Mouse (Mus musculus) right cerebral cortex, postnatal 10 days (tissue): ENCODE results near the gene Ldlr.
"Not testable (repeated sequence)": the region's sequence is repeated elsewhere in the genome, so short reads cannot be mapped to it uniquely, and the experiment has no call there.

Source experiments
- DNase-seq, 2 experiments: peaks; one replicate each; pipeline ENCODE4 v3.0.0; 2021; ENCODE audit warnings: low spot score in 2 of 2

The Ldlr gene

DNA sequence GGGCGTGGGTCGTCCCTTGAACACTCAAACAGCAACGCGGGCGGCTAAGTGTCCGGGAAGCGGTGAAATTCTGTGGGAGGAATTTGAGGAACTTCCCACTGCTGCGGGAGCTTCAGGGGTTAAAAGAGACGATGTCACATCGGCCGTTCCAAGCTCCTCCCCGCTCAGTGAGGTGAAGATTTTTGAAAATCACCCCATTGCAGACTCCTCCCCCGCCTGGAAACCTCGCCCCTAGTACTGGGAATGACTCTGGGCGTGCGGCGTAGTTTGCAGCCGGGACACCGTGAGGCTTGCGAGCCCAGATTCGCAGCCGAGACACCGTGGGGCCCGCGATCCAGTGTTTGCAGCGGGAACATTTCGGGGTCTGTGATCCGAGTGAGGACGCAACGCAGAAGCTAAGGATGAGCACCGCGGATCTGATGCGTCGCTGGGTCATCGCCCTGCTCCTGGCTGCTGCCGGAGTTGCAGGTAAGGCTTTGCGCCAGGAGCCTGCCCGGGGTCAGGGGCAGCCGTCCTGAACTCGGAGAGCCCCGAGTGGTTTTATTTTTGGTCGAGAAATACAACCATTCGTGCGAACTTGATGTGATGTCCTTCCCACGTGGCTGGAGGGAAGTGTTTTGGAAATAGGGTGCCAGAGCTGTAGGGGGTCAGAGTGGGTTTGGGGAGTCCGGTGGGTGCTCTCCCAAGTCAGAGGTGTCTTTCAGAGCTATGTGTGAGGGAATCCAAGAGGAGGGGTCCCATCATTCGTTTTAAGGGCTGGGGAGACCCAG lies at the start of gene Ldlr:
Gene Ldlr (plus strand): TSS at position 107 of the 770 bp plus-strand sequence.
- DNase-seq: peak; percentile 92 to 93

DNA sequence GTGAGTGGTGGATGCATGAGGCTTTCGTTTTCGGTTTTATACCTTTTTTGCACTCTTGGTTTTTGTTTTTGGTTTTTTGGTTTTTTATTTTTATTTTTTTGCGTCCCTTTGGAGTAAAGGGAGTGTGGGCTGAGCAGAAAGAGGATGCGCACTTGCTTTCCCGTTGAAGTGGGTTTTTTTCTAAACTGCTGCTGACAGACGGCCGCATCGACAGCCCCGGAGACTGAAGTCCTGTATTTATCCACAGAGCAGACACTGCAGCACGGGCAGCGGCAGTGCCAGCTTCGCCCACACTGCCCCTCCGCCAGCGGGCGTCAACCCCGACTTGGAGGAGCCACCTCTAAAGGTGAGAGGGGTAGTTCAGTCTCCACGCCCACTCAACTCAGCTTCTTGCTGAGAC lies 45.6 kb upstream of the Ldlr start:
- DNase-seq: no peak

DNA sequence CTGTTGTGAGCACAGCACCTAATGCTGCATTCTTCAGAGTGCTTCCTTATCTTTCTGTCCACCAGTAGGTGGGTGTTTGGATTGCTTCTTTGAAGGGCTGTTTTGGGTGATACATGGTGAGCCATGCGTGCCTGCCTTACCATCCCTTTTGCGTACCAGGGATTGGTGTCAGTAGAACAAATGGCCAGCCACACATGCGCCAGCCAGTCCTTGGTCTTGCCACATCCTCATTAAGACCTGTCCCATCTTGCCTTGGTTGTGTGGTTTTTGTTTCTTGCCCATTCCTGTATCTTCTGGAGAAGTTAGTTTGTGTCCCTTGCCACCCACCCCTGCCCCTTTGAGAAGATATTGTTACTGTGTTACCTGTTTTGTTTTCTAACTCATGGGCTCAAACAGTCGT lies 42.8 kb upstream of the Ldlr start:
- no peak for DNase-seq

DNA sequence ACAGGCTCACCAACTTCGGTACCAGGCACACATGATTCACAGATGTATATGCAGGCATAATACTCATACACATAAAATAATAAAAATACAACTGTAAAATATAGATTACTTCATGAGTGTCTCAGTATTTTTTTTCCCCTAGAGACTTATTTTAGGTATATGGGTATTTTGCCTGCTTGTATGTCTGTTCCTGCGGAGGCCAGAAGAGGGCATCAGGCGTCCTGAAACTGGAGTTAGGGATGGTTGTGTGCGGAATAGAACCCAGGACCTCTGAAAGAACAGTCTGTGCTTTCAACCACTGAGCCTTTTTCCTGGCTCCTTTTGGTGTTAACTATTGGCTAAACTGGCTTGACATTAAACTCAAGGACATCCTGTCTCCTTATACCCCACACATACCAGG lies 40.5 kb upstream of the Ldlr start:
- DNase-seq: no peak

DNA sequence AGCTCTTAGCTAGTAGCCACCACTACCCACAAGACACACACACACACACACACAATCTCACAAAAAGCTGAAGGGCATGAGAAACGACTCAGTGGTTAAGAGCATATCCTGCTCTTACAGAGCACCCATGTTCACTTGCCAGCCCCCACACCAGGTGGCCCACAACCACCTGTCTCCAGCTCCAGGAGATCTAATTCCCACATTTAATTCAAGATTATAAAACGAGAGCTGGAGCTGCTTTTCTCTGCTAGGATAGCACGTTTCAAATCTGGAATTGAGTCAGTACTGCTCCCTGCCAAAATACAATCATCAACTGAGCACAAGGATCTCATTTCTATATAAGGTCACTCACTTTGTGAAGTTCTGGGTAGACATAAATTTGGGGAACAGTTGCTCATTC lies 39.4 kb upstream of the Ldlr start:
- DNase-seq: no peak

DNA sequence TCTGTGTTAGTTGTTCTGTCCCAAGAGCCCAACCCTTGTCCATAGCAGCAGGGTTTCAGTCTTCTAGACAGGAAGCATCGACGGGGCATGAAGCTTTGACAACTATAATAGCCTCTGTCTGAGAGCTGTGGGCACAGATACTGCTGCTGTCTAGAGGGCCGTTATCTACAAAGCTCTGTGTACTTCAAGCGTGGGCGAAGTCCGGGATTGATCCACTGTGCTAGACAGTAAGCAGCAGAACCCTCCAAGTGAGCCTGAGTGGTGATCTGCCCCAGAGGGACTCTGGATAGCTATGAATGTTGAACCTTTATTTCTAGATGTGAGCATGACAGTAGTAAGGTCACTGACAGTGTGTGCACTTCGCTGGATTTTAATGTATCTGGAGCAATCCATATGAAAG lies 34.7 kb upstream of the Ldlr start:
- DNase-seq: no peak

DNA sequence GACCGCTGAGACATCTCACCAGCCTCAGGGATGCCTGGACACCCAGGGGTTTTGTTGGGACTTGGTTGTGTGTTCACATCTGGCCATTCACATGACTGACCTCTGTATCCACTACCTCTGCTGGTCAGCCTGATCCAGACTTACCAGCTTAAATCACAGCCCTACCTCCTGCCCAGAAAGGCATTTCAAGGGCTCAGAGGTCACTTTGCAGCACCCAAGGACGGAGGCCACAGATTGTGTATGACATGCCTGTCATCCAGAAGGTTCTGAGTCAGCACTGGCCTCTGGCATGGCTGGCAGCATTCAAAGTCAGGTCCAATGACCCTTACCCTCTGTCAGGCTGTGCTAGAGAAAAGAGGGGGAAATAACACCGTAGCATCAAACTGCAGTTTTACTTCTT lies 33.3 kb upstream of the Ldlr start:
- DNase-seq: no peak

DNA sequence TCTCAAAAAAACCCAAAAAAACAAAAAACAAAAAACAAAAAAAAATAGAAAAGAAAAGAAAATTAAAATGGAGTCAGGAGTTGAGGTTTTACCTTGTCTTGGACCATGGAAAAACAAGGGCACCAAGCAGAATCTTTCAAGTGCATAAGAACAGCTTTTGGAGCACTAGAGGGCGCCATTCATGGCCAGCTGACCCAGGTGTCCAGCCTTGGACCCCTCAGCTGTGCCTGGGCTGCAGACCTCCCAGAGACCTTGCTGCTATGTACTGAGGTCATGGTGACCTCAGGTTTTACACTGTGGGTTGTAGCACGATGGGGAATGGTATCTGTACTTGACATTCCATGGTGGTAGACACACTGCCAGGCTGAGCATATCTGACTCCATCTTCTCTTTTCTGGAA lies 31.4 kb upstream of the Ldlr start:
- DNase-seq: no peak

DNA sequence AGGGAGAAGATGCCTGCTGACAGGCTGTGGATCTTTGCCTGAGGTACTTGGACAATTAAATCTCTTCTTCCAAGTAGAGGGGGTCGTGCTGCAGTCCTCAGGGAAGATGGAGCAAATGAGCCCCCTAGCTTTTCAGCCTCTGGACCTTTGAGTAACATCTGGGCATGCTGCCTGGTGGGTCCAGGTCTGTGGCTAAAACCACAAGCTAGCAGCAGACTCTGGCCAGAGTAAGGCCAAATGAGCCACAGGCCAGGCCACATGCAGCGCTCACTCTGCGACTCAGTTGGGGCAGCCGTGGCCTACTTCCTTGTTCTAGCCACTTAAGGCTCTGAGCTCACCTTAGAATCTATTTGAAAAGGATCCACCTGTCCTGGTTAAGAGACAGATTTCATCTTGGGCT lies 30.8 kb upstream of the Ldlr start:
- DNase-seq: no peak

DNA sequence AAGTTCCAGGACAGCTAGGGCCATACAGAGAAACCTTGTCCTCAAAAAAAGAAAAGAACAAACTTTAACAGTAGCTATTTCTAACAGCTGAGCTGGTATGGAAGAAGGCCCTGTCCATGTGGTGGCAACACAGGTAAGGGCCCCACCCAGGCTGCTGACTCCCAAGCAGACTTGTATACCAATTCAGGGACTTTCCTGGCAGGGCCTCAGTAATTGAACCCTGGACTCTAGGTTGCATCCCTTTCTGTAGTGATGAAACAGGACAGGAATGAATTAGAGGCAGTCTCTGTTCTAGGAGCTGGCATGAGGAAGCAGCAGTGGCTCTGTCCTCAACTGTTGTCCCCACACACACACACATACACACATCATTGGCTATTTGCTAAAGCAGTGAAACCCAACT lies 29.2 kb upstream of the Ldlr start:
- DNase-seq: no peak

DNA sequence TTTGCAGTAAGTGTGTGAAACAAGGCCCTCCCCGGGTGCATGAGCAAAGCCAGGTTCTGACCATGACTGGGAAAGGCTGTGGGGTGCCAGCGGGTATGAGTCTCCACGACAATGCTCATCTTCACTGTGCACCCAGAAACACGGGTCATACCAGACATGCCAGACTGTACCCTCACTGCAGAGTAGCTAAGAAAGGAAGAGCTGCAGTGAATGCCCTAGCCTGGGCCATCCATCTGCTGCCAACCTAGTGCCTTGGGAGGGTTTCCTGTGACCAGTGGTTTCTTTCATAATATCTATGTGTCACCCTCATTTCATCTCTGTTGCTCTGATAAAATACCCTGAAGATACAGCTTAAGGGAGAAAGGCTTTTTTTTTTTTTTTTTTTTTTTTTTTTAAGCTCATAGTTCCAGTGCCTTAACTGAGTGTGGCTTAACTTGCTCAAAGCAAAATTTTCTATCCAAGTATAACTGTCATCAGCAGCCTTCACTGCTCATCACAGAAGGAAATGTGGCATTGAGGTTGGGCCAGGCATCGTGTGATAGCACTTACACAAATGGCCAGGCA lies 28.0 kb upstream of the Ldlr start:
- no peak for DNase-seq

DNA sequence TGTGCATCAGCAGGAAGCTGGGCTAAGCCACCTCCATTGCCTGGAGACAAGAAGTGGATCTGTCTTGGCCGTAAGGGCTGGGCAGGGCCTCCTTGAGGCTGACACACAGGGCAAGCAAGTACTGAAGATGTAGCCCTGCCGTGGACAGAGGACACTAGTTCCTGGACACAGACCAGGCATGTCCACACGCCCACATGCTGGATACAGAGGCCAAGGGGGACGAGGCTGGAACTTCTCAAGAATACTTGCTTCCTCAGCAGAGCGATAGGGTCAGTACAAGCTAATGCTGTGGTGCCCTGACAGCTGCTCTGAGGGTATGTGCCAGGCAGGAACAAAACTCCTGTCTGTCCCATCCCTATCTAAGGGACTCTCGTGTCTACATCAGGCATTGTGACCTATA lies 26.2 kb upstream of the Ldlr start:
- no peak for DNase-seq

DNA sequence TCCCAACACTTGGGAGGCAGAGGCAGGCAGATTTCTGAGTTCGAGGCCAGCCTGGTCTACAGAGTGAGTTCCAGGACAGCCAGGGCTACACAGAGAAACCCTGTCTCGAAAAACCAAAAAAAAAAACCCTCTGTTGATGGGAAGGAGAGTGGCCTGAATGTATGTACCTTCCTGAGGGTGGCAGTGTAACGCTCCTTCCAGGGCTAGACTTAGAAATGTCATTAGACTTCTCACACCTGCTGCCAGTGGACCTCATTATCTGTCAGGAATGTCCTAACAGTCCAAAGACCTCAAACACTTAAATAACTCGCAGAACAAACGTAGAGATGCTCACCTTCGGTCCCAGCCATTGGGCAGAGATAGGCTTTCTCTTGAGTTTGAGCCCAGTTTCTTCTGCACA lies 24.0 kb upstream of the Ldlr start:
- DNase-seq: not testable (repeated sequence)

DNA sequence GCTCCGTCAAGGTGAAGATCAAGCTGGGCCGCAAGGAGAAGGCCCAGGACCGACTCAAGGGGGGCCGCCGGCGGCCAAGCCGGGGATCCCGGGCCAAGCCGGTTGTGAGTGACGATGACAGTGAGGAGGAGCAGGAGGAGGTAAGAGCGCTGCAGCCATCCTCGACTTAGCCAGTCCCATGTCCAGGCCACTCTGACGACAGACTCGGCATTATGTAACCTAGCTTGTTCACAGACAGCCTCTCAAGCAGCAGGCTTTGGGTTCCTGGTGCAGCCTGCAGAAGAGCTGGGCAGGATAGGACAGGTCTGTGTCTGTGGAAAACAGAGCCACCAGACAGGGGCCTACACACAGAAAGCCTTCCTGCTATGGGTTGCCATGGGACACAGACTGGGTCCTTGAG lies 22.2 kb upstream of the Ldlr start:
- DNase-seq: no peak

DNA sequence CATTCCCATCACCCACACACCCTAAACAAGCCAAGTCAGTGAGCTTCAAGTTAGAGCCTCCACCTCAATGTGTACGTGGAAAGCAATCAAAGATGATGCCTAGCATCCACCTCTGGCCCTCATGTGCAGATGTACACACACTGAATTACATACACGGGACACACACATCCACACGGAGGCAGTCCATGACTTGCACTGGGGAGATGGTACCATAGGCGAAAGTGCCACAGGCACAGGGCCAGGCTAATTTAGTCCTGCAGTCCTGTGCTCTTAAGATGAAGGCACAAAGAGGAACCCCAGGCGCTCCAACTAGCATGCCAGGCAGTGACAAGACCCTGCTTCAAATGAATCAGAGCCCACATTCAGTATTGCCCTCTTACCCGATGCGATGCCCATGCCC lies 19.8 kb upstream of the Ldlr start:
- DNase-seq: no peak

DNA sequence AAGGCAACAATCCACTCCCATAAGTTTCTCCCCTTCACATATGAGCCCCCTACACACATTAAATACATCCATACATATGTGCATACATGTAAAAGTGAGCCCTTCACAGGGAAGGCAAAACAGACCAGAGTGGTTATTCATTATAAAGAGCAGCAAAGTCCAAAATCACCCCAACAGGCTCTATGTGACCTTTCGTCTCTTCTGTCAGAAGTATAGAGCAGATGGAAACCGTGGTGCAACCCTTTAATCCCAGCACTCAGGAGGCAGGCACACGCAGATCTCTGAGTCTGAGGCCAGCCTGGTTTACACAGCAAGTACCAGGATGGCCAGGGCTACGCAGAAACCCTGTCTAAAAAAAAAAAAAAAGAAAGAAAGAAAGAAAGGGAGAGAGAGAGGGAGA lies 17.2 kb upstream of the Ldlr start:
- DNase-seq: no peak

DNA sequence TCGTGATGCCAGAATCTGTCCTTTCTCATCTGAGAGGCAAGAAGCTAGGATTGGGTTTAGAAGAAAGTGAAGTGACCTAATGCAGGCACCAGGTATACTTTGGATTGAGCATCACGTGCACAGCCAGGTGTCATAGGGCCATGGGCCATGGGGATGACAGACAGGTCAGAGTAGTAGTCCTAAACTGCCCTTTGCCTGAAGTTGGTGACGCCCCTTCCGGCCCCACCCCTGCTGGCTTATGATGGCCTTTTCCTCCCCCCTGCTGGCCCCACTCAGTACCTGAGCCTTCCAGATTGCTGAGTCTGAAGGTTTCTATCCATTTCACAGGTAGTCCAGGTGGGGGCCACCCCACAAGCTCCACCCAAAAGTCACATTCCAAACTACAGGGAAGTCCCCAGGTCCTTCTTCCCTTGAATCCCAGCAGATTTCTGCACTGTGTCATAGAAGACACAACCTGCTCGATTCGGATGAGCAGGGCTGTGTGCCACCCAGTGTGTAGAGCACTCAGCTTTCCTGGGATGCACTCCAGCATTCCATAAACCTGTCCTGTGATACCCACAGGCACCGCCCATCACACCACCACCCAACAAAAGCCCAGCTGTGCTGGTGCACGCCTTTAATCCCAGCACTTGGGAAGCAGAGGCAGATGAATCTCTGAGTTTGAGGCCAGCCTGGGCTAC lies 16.6 kb upstream of the Ldlr start:
- no peak for DNase-seq

DNA sequence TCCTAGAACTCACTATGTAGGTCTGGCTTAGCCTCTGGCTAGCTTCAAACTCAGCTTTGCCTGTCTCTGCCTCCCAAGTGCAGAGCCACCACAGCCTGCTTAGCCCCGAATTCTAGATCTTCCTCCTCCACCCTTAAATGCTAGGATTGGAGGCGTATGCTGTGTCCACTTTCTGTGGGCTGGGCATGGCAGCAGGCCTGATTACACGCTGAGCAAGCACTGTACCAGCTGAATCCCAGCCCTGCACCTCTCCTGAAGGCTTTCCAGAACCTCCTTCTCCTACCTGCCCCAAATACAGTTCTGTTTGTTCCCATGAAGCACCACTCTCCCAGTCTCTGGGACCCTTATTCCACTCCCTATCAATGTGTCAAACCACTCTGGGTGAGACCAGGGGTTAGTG lies 13.9 kb upstream of the Ldlr start:
- no peak for DNase-seq

DNA sequence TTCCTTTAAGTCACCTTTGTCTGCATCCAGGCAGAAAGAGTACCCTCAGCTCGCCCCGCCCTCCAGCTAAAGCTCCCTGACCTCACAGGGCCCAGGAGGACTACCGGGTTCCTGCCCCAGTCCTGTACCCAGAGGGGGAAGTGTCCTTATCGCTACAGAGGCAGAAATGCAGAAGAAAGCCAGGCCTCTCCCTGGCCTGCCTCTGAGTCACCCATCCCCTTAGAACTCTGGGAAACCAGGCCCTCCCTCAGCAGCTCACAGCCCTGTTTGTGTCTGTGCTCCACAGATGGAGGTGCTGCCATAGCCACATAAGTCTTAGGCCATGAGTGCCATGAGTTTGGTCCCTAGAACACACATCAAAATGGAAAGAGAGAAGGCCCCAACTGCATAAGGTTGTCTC lies 8.0 kb upstream of the Ldlr start:
- DNase-seq: no peak

DNA sequence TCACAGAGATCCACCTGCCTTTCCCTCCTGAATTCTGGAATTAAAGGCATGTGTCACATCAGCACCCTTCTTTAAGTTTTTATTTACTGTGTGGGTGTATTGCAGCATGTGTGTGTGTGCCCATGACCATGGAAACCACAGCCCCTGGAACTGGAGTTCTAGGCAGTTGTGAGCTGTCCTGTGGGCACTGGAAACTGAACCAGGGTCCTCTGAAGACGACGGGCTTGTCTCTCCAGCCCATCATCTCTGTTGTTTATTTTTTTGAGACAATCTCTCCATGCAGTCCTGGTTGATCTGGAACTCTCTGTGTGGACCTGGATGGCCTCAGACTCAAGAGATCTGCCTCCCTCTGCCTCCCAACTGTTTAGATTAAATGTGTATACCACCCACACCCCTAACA lies 6.3 kb upstream of the Ldlr start:
- no peak for DNase-seq

DNA sequence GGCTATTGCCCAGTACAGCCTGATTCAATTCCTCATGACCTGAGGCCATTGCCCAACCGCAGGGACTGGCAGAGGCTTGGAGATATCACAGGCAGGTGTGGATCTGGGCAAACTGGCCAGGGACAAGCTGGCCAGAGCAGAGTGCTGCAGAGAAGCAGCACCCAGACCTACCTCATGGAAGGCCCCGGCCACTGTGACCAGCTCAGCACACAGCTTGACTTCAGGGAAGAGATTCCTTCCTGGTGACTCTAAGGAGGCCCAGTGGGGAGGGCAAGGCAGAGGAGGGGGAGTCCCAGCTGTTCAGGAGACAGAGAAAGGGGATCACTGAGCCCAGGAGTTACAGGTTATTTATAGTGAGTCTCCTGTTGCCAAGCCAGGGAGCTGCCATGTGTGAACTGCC lies 2.2 kb upstream of the Ldlr start:
- DNase-seq: no peak

DNA sequence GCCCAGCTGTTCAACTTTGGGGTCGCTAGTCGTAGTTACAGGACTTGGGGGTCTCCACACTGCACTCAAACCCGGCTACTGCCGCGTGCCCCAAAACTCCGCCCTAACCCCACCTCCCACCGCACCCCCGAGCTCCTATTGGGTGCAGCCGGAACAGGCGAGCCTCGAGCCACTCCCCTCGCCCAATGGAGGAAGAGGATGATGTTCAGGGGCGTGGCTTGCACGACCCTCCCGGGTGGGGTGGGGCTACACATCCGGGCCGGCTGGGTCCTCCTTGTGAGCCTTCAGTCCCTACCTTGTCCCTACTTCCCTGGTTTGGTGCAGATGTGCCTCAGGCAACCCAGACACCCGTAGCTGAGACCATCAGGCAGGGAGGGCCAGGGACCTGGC lies 859 bp downstream of the Ldlr start:
- DNase-seq: peak; percentile 97
